Mouse (Mus musculus) midbrain, postnatal 0 days (tissue): ENCODE measurements at regions not wholly inside any gene's neighbourhood (a gene's known extent, or its start where the extent isn't known, plus 50 kb on each side); places are given as distances from the start of the nearest gene placed in this dataset.

Source experiments
- ATAC-seq: fragments of 200-750 bp; cut with Nextera tagmentation; 2 replicates; pipeline ENCODE4 v1.8.0; 2017; ENCODE audit warnings: moderate number of reproducible peaks, mild to moderate bottlenecking, moderate TSS enrichment, moderate library complexity; ENCODE audit not compliant: low FRiP score
- DNase-seq: peaks from one replicate; pipeline ENCODE4 v3.0.0-alpha.2; 2015; ENCODE audit warnings: low spot score
- H3K27ac ChIP-seq: fragments of 300-500 bp; sonication (generic); 2 replicates; pipeline ENCODE4 v1.5.1; 2014; ENCODE audit warnings: low read depth, mild to moderate bottlenecking, low read length, mixed read lengths
- H3K27me3 ChIP-seq: fragments of 300-500 bp; sonication (generic); 2 replicates; pipeline ENCODE4 v1.6.1; 2014; ENCODE audit warnings: low read length, control low read depth, mixed read lengths; ENCODE audit not compliant: insufficient read depth
- H3K36me3 ChIP-seq: fragments of 300-500 bp; sonication (generic); 2 replicates; pipeline ENCODE4 v1.6.1; 2014; ENCODE audit warnings: low read length, control low read depth, mixed read lengths; ENCODE audit not compliant: insufficient read depth
- H3K4me1 ChIP-seq: fragments of 300-500 bp; sonication (generic); 2 replicates; pipeline ENCODE4 v1.6.1; 2014; ENCODE audit warnings: mild to moderate bottlenecking, control low read depth, antibody characterized with exemption, low read length, mixed read lengths; ENCODE audit not compliant: insufficient read depth
- H3K4me2 ChIP-seq: fragments of 300-500 bp; sonication (generic); 2 replicates; pipeline ENCODE4 v1.6.1; 2014; ENCODE audit warnings: low read depth, mild to moderate bottlenecking, low read length, mixed read lengths; ENCODE audit not compliant: poor library complexity, severe bottlenecking
- H3K4me3 ChIP-seq: fragments of 300-500 bp; sonication (generic); 2 replicates; pipeline ENCODE4 v1.5.1; 2014; ENCODE audit warnings: low read depth, mild to moderate bottlenecking, low read length, moderate library complexity
- H3K9ac ChIP-seq: fragments of 300-500 bp; sonication (generic); replicated peaks from 2 replicates; pipeline ENCODE4 v1.6.1; 2014; ENCODE audit warnings: mild to moderate bottlenecking, low read length, moderate library complexity, mixed read lengths; ENCODE audit not compliant: poor library complexity, severe bottlenecking
- H3K9me3 ChIP-seq: fragments of 300-500 bp; sonication (generic); 2 replicates; pipeline ENCODE4 v1.6.1; 2016; ENCODE audit warnings: low read length, control low read depth
- CTCF ChIP-seq: IDR thresholded peaks from 2 replicates; pipeline ENCODE4 v1.5.1; 2016; ENCODE audit warnings: antibody characterized with exemption, mild to moderate bottlenecking
- WGBS: fragments of 180-500 bp; shearing (Covaris S2); extraction: QIAGEN DNeasy Blood & Tissue Kit; methylation state at CpG from one replicate; pipeline ENCODE4 v1.1.7; 2014; 5-methylcytosine and 5-hydroxymethylcytosine counted together

- no peak overlapping the region for H3K4me2 ChIP-seq
- ATAC-seq (no peak), DNase-seq (no peak)
- 44% methylated on average over 7 of the region's 7 CpGs for WGBS
- no peaks in the 10 kb centered on the region for H3K4me1 ChIP-seq
- H3K9me3 ChIP-seq: no peaks in the 10 kb centered on the region
- no peak for TF ChIP-seq CTCF
- H3K4me3 ChIP-seq: no peak overlapping the region
- no peaks in the 10 kb centered on the region for H3K27me3 ChIP-seq
- H3K27ac ChIP-seq: no peak overlapping the region
- H3K9ac ChIP-seq: no peak overlapping the region
- H3K36me3 ChIP-seq: no peaks in the 10 kb centered on the region
Observed at GRCm38 (mm10) chr8:89412046-89412445, 368.1 kb upstream of the Sall1 start.

GRCm38 (mm10) chr8:89406688-89407087 lies 362.7 kb upstream of the Sall1 start:
- Histone ChIP-seq H3K9ac (no peak overlapping the region), H3K27me3 (no peaks in the 10 kb centered on the region), H3K4me1 (no peaks in the 10 kb centered on the region), H3K4me3 (no peak overlapping the region), H3K27ac (no peak overlapping the region), H3K36me3 (no peaks in the 10 kb centered on the region), H3K9me3 (no peaks in the 10 kb centered on the region), H3K4me2 (no peak overlapping the region)
- WGBS: 93% methylated on average over 5 of the region's 5 CpGs
- DNase-seq: no peak
- TF ChIP-seq CTCF: no peak
- ATAC-seq: no peak

- DNase-seq: no peak
- no peaks in the 10 kb centered on the region for H3K4me1 ChIP-seq
Observed at GRCm38 (mm10) chr8:89404287-89404686, 360.3 kb upstream of the Sall1 start.

GRCm38 (mm10) chr8:89396673-89397072 lies 352.7 kb upstream of the Sall1 start:
- no peak overlapping the region for H3K27ac ChIP-seq
- no peaks in the 10 kb centered on the region for H3K9me3 ChIP-seq
- no peak overlapping the region for H3K9ac ChIP-seq
- no peak for TF ChIP-seq CTCF
- no peak overlapping the region for H3K4me2 ChIP-seq
- no peak for DNase-seq
- H3K27me3 ChIP-seq: no peaks in the 10 kb centered on the region
- no peak for ATAC-seq
- no peaks in the 10 kb centered on the region for H3K4me1 ChIP-seq
- H3K4me3 ChIP-seq: no peak overlapping the region
- no peaks in the 10 kb centered on the region for H3K36me3 ChIP-seq

More at GRCm38 (mm10) chr8:89404287-89404686, 360.3 kb upstream of the Sall1 start:
- Histone ChIP-seq H3K27me3 (no peaks in the 10 kb centered on the region), H3K4me3 (no peak overlapping the region), H3K4me2 (no peak overlapping the region), H3K9me3 (no peaks in the 10 kb centered on the region), H3K9ac (no peak overlapping the region), H3K36me3 (no peaks in the 10 kb centered on the region), H3K27ac (no peak overlapping the region)
- ATAC-seq: no peak
- TF ChIP-seq CTCF: no peak
- WGBS: 95% methylated on average over 3 of the region's 3 CpGs

- H3K4me2 ChIP-seq: no peak overlapping the region
- H3K27me3 ChIP-seq: no peaks in the 10 kb centered on the region
- no peak overlapping the region for H3K27ac ChIP-seq
- no peaks in the 10 kb centered on the region for H3K4me1 ChIP-seq
- no peak for TF ChIP-seq CTCF
- DNase-seq (no peak), ATAC-seq (no peak)
- H3K36me3 ChIP-seq: no peaks in the 10 kb centered on the region
- H3K4me3 ChIP-seq: no peak overlapping the region
- no peaks in the 10 kb centered on the region for H3K9me3 ChIP-seq
- 79% methylated on average over 6 of the region's 6 CpGs for WGBS
- no peak overlapping the region for H3K9ac ChIP-seq
Observed at GRCm38 (mm10) chr8:89392749-89393148, 348.8 kb upstream of the Sall1 start.

- ATAC-seq: no peak
- H3K27me3 ChIP-seq: 0 out of 2 replicates have a peak, but pooled peaks cover 4% of the 10 kb centered on the region
Observed at GRCm38 (mm10) chr8:89388761-89389160, 344.8 kb upstream of the Sall1 start.

More at GRCm38 (mm10) chr8:89388761-89389160, 344.8 kb upstream of the Sall1 start:
- 59% methylated on average over 6 of the region's 6 CpGs for WGBS
- no peak for TF ChIP-seq CTCF
- Histone ChIP-seq H3K9ac (no peak overlapping the region), H3K9me3 (no peaks in the 10 kb centered on the region), H3K36me3 (no peaks in the 10 kb centered on the region), H3K4me2 (no peak overlapping the region), H3K27ac (no peak overlapping the region), H3K4me3 (no peak overlapping the region), H3K4me1 (no peaks in the 10 kb centered on the region)
- DNase-seq: no peak
